Mouse (Mus musculus) v-Abl transformed pro-B cells (cell line): ENCODE data around the gene Dnlz.
"Not testable (repeated sequence)": the region's sequence is repeated elsewhere in the genome, so short reads cannot be mapped to it uniquely, and the experiment has no call there.

Source experiments
- in situ Hi-C, 2 experiments: fragments of 400-800 bp; cut with MboI; formaldehyde crosslinking; loops; one replicate each; pipeline ENCODE4 v1.15.1; 2025; ENCODE audit not compliant: unreplicated experiment in 2 of 2

Dnlz gene

DNA sequence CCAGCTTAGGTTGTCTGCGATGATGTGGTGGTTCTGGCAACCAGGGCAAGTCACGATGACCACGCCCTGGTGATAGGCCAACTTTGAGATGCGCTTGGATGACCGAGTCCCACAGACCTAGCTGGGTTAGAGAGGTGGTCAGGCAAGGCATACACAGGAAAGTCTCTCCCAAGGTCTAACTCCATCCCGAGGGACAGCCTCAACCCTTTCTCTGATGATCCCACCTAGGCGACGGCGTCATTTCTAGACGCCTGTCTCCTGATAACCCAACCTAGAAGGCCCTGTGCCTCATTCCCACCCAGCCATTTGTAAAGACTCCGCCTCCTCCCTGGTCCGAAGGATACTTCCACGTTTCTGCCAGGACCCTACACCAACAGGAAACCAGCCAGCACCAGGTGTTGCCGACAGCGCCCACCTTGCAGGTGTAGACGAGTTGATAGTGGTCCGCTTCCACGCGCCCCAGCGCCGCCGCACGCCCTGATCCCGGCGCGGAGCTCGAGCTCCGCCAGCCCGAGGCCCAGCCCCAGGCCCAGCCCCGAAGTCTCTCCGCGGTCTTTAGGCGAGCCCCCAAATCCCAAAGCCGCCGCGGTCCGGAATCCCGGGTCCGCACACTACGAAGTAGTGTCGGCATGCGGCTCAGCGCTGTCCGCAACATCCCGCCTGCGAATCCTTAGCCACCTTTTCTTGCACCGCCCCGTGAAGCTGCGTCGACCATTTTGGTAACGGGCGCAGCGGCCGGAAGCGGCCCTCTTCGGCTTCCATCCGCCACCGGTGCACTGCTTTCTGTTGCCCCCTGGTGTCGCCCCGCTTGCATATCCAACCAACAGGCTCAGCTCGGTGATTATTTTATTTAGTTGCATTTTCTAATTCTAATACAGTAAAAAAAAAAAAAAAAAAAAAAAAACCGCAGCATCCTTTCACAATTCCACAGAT lies at the start of gene Dnlz:
Gene Dnlz (minus strand): TSS at position 753 of the 933 bp plus-strand sequence.
- in situ Hi-C loops: loop anchor here in 1 of 2 experiments (5.0 kb wide), 1 partner anchor 49 kb away; no protein-coding TSS in a partner anchor

DNA sequence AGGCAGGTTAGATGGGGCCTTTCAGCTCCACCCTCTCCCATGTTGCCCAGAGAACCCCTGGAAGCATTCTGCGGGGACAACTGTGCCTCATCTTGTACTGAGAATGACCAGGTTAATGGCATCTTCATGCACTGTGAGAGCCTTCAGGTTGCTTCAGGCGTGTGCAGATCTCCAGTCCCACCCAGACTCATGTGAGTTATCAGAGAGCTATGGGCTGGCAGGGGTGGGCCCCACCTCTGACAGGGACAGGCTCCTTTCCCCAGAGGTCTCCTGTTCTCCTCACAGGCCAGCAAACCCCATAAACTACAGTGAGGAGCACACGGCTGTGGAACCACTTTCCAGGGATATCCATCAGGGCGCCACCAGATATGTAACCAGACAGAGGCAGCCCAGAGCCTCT lies 49.1 kb upstream of the Dnlz start:
- in situ Hi-C loops: no loop called here

DNA sequence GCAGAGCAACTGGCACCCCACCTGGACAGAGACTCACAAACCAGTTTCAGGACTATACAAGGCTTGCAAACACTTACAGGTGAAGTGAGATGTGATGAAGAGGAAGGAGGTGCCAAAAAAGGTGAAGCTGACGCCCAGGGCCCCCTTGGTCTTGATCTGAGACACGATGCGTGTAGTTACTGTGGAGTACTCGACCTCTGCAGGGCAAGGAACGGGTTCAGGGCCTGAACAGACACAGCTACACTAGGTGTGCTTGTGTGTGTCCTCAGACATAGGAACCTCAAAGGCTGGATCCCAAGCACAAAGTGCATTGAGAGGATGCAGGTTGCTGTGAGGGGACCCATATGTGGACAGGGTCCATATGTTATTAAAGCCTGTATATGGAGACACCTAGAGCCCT lies 48.4 kb upstream of the Dnlz start:
- in situ Hi-C loops: no loop called here

DNA sequence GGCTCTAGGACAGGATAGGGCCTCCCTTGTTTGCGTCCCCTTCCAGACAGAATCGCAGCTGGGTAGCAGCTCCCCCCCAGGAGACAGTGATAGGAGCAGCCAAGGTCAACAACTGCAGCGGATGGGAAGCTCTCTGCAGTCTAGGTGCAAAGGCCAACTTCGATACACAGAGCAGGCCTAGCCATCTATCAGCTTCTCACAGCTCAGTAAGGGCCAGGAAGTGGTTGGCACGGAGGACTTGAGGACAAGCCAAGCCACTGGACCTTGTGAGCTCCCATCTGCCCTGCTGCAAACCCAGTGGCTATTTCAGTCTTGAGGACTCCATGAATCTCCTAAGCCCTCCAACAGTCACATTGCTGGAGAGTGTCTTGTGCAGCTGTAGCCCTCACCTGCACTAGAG lies 47.7 kb upstream of the Dnlz start:
- in situ Hi-C loops: no loop called here

DNA sequence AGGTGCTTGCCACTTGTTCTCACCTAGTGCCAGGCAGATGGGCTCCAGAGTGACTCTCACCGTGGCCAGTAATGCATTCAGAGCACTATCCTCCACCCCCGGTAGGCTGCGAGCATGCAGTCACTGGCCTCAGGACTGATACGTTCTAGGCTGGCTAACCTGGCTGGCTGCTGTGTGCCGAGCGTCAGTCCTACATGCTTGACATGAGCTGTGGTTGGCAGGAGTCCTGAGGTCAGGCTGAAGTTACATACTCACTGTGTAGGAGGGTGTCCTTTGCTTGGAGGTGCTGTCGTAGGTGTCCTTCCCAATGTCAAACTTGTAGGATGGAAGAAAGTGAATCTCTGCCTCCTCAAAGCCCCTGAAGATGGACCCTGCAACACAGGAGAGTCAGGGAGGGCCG lies 47.1 kb upstream of the Dnlz start:
- in situ Hi-C loops: no loop called here

DNA sequence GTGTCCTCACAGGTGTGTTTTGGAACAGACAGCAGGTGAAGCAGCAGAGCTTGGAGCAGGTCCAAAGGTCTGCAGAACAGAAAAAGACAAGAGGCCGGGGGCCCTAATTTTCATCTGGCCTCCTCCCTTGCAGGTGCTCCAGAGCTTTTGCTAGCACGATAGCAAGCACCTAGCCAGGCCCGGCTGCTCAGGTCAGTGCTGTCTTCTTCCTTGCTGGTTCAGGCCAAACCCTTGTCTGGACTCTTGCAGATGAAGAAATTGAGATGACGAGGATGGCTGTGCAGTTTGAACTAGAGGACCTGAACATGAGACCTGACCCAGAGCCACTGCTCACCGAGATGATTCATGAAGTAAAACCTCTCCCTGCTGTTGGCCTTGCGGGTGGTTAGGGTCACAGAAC lies 39.7 kb upstream of the Dnlz start:
- in situ Hi-C loops: no loop called here

DNA sequence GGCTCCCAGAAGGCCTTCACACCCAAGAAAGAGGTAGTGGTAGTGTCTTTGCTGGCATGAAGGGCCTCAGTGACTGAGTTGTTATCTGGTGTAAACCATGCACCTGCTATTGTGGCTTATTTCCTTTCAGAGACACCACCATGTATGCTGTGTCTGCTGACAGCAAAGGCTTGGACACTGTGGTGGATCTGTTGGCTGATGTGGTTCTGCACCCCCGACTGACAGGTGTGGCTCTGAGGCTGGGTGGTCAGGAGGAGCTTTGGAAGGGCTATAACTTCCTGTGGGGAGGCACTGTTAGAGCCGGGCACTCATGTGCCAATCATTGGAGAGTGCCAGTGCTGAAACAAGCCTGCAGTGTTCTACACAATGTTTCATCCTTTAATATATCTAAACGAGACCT lies 39.0 kb upstream of the Dnlz start:
- in situ Hi-C loops: no loop called here

DNA sequence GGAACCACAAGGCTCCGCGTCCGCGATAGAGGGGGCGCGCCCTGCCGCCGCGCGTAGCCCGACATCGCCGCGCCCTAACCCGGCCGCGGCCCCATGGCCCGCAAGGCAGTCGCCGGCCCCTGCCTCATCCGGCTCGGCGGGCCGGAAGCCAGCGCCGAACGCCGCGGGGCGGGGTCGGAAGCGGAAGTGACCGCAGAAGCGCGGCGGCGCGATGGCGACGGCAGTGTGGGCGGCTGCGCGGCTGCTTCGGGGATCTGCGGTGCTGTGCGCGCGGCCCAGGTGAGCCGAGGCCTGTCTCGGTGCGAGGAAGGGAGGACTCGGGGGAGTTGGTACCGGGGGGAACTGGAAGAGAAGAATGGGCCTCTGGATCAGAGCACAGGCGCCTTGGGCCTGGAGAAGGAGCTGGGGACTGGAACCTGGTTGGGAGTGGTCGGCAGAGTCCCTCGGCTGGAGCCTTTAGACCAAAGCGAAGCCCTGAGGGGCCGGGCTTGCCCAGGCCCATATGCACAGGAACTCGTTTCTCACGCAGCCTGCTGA lies 37.3 kb upstream of the Dnlz start, which contains the start of the genes Entr1 and Pmpca:
Gene Entr1 (minus strand): TSS at position 163 of the 537 bp plus-strand sequence.
Gene Pmpca (plus strand): TSS at position 186 of the 537 bp plus-strand sequence.
- in situ Hi-C loops: no loop called here

DNA sequence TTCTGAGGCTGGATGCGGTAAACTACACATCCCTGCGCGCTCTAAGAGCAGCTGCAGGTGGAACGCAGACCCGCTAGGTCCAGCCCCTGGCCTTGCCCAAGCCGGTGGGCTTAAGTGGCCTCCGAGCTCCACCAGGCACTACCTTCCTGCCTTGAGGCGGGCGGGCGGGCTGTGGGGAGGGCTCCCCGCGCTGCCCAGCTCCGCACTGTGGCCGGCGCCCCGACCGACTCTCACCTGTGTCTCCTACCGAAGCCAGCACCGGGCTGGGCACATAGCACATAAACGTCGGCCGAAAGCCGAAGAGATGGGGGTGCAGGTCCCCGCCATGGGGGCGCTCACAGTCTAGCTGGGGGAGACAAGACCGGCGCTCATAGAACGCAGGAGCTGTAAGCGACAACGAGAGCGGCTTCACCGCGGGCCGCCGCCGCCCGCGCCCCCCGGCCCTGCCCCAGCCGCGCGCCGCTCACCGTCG lies 36.8 kb upstream of the Dnlz start:
- in situ Hi-C loops: no loop called here

DNA sequence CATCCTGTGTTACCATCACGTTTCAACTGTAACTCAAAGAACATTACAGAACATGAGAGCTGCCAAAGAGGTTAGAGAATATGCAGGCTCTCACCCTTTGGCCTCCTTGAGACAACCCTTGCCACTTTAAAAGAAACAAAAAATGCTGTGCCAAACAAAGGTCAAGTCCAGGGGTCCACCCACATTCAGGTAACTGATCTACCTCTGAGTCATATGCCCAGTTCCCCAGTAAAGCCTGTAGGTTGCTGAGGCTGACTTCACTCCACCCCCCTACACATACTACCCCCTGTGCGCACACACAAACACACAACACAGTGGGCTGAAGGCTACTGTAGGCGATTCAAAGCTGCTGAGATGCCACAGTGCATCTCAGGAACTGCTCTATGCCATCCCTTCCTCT lies 35.8 kb upstream of the Dnlz start:
- in situ Hi-C loops: no loop called here

DNA sequence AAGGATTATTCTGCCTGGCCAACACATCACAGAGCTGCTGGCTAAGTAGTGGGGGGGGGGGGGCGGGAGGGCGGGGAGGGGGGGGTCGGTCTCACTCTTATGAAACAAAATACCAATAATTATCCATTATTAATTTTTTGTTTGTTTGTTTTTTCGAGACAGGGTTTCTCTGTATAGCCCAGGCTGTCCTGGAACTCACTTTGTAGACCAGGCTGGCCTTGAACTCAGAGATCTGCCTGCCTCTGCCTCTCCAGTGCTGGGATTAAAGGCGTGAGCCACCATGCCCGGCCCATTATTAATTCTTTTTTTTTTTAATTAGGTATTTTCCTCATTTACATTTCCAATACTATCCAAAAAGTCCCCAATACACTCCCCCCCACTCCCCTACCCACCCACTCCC lies 29.0 kb upstream of the Dnlz start:
- in situ Hi-C loops: not testable (repeated sequence)

DNA sequence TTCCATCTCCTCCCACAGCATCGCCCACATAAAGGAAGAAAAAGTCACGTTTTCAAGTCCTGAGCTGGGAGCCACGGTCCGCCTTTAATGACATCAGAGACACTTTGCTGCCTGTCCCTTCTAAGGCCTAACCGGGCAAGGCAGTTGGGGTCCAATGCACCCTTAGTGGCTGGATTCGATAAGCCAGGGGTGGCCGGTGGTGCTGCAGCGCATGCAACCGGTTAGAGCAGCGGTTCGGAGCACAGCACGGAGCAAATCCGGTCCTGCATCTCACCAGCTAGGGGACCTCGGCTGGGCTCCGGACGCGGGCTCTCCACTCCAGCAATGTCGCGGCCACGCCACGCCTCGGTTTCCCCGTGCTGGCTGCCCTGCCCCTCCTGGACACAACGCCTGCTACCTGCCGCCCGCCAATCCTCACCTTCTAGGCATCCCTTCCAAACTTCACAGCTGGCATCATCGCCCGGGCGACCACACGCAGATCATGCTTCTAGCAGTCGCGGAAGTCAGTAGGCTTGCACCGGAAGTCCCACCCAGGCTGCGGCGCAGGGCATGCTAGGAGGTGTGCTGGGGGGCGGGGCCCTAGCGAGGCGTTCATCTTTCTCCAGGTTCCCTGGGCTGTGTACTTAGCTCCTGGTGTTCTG lies 28.3 kb upstream of the Dnlz start, which contains the start of gene Snapc4:
Gene Snapc4 (minus strand): TSS at position 523 of the 641 bp plus-strand sequence.
- in situ Hi-C loops: no loop called here

DNA sequence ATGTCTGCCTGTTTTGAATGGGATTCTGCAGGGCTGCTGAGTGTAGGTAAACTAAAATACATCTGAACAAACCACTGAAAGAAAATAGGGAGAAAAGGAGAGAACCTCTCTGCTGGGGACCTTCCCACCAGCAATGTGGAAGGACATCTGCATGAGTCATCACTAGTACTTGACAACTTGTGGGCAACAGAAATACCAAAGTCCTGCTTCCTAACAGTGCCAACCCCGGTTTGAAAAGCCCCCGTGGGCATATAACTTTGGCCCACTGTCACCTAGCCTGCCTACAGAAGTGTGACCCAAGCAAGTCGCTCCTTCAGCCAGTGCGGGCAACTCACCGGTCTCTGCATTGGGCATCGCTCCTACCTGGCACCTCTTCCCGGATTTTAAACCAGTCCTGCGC lies 20.5 kb upstream of the Dnlz start:
- in situ Hi-C loops: no loop called here

DNA sequence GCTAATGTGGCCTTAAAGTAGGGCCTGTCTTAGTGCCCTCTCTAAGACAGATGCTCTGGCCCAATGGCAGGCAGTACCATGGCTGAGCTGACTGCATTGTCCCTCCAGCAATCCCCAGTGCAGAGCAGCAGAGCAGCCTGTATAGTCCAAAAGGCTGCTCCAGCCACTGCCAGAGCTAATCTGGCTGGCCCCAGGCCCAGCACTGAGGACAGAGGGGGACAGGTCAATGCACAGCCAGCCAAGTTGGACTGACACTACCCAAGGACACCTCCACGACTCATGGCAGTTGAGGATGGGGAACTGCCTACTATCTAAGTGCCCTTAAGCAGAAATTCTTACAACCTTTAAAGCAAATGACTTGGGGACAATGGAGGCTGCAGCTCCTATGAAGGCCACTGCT lies 16.7 kb upstream of the Dnlz start:
- in situ Hi-C loops: no loop called here

DNA sequence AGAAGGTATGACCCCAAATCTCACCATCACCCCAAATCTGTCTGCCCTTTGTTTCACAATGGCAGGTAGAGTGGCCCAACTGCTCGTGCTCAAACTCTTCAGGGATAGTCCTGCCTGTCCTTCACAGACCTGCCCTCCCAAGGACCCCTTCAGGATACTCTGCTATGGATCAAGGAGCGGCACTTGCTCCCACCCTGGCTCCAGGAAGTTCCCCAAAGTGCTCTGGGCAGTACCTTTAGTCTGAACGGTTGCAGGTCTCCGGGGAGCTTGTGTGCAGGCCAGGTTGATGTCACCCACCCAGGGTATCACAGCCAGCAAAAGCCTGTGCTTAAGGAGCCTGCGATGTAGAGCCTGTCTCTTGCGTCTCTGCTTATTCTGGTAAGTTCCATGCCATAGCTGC lies 16.0 kb upstream of the Dnlz start:
- in situ Hi-C loops: no loop called here

DNA sequence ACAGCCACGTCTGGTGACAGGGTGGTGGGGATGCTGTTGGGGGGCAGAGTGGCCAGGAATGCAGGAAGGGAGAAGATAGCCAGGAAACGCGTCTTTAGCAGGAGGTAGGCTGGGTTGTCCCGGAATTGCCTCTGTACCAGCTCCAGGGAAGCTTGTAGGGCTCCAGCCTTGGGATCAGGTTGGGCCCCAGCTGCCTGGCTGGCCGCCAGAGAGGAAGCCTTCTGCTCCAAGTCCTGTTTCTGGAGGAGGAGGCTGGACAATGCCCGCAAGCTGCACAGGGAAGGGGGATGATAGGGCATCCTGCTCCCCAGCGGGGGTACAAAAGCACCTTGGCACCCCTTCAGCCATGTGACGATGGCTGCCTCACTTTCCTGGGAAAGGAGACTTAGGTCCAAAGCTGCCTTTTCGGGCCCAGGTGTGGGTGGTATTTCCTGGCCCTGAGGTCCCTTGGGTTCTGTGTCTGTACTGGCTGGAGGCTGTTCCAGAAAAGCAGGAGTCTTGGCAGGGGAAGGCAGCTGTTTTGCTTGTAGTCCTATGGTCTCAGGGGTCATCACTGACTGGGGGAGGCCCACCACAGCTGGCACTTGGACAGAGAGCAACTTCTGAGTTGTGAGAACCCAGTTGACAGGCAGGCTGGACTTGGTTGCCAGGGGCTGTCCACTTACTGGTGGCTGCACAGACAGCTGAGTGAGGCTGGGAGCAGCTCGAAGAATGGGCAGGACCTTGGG lies 13.0 kb upstream of the Dnlz start:
- in situ Hi-C loops: no loop called here

DNA sequence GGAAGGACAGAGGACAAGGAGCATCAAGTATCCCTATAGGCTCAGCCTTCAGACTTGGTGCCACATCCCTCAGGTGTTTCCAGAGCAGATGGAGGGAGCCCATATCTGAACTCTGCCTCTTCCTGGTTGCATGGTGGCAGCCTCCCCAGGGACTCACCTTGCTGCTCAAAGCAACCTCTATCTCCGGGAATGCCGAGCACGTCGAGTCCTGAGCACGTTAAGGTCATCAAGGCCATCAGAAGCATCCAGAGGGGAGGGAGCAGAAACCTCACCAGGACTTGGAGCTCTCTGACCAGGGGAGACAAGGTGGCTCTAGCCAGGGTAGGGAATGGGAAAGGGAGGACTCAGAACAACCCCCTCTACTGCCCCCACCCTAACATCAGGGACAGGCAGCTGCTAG lies 11.6 kb upstream of the Dnlz start:
- in situ Hi-C loops: no loop called here

DNA sequence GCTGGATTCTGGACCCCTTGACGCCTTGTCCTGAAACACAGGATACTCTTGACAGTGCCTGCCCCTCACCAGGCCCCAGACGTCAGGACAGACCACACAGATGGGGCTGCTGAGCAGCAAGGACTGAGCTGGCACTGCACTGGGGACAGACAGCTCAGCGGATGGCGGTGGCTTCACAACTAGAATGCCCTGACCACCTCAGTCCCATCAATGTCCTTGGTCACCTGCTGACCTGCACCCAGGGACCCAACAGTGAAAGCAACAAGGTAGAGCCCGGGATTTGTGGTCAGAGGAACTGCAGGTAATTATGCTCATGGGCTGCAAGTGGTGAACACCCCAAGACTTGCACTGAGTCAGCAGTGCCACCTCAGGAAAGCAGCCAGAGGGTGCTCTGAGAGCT lies 11.1 kb upstream of the Dnlz start:
- in situ Hi-C loops: no loop called here

DNA sequence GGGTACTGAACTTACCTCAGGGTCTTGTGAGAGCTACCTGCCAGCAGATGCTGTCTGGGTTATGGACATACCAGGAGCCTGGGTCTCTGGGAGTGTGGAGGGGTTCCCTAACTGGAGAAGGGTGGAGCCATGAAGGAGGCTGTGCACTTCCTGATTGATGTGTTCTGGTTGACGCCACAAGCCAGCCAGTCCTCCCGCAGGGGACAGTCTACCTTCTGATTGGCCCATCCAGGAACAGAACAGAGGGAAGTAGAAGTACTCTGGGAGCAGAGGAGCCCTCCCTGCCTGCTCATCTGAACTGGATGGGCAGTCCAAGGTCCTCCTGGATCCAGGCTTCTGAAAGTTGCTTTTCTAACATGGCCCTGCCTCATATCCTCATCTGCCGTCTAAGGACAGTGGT lies 8.9 kb upstream of the Dnlz start, which contains the start of gene Card9:
Gene Card9 (minus strand): TSS at position 147 of the 400 bp plus-strand sequence.
- in situ Hi-C loops: no loop called here

DNA sequence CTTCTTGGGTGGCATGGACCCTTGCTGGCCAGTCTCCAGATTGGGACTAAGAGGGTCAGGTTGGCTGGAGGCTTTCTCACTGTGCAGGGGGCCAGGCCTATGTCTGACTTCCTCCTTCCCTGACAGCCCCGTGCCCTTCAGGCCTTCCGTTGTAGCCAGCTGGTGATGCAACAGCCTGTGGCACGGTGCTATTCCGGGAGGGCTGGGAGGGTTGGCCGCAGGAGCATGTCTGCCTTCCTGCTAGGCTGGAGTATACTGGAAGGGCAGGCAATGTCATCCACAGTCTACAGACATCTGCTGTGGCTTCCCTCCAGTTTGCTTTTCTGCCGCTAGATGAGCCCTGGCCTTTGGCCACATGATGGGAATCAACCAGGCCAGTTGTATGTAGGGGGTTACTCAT lies 8.1 kb upstream of the Dnlz start:
- in situ Hi-C loops: no loop called here
